Mouse (Mus musculus) liver, embryonic 11.5 days (tissue): ENCODE results near the gene Rpl26. TPM values are rescaled to one million over a fixed set of nuclear protein-coding genes. Genes with fewer than 3 reads are reported as not detected.
A peak's percentile ranks its signal among the peaks of the same experiment; 100 is the strongest.

ENCODE experiments used
- ATAC-seq: fragments of 200-750 bp; cut with Nextera tagmentation; replicated peaks from 2 replicates; pipeline ENCODE4 v1.8.0; 2017; ENCODE audit warnings: moderate number of reproducible peaks, mild to moderate bottlenecking, moderate TSS enrichment, moderate library complexity; ENCODE audit not compliant: low FRiP score
- DNase-seq: peaks from one replicate; pipeline ENCODE4 v3.0.0-alpha.2; 2017; ENCODE audit warnings: low spot score
- H3K27ac ChIP-seq: fragments of 300-500 bp; sonication (generic); 2 replicates; pipeline ENCODE4 v1.5.1; 2014; ENCODE audit warnings: mild to moderate bottlenecking, low read depth, low read length, control low read depth
- H3K27me3 ChIP-seq: fragments of 300-500 bp; sonication (generic); replicated peaks from 2 replicates; pipeline ENCODE4 v1.6.1; 2014; ENCODE audit warnings: low read length, mixed read lengths; ENCODE audit not compliant: control insufficient read depth, insufficient read depth
- H3K36me3 ChIP-seq: fragments of 300-500 bp; sonication (generic); 2 replicates; pipeline ENCODE4 v1.6.1; 2014; ENCODE audit warnings: mild to moderate bottlenecking, low read length, moderate library complexity, mixed read lengths; ENCODE audit not compliant: control insufficient read depth, insufficient read depth
- H3K4me1 ChIP-seq: fragments of 300-500 bp; sonication (generic); replicated peaks from 2 replicates; pipeline ENCODE4 v1.6.1; 2014; ENCODE audit warnings: low read length, mixed read lengths; ENCODE audit not compliant: control insufficient read depth, insufficient read depth
- H3K4me2 ChIP-seq: fragments of 300-500 bp; sonication (generic); 2 replicates; pipeline ENCODE4 v1.6.1; 2014; ENCODE audit warnings: mild to moderate bottlenecking, control low read depth, moderate library complexity
- H3K4me3 ChIP-seq: fragments of 300-500 bp; sonication (generic); 2 replicates; pipeline ENCODE4 v1.5.1; 2014; ENCODE audit warnings: low read depth, low read length, control low read depth
- H3K9ac ChIP-seq: fragments of 300-500 bp; sonication (generic); 2 replicates; pipeline ENCODE4 v1.6.1; 2014; ENCODE audit warnings: low read depth, low read length, control low read depth
- H3K9me3 ChIP-seq: fragments of 300-500 bp; sonication (generic); 2 replicates; pipeline ENCODE4 v1.6.1; 2016; ENCODE audit warnings: low read length, inconsistent platforms, mixed read lengths; ENCODE audit not compliant: control insufficient read depth
- WGBS: fragments of 180-500 bp; shearing (Covaris S2); extraction: QIAGEN DNeasy Blood & Tissue Kit; methylation state at CpG from one replicate; pipeline ENCODE4 v1.1.7; 2014; 5-methylcytosine and 5-hydroxymethylcytosine counted together
- polyA plus RNA-seq: library from polyadenylated mRNA; unstranded; fragments of >200 nt; fragmentation: Nextera tagmentation; extraction: Ambion mirVana; gene quantifications from 2 replicates; pipeline ENCODE4 v1.2.1, GENCODE M21; 2014

Rpl26 gene
- polyA plus RNA-seq, 1 experiment from 2014 or later = 1,388 TPM

GRCm38 (mm10) chr11:68908846-68909503 lies 7.6 kb downstream of the Rpl26 start:
- no peaks in the 10 kb centered on the region for H3K4me1 ChIP-seq
- H3K9me3 ChIP-seq = no peaks in the 10 kb centered on the region
- H3K27ac ChIP-seq = no peak overlapping the region
- H3K9ac ChIP-seq = no peak overlapping the region
- no peak overlapping the region for H3K4me3 ChIP-seq
- no peak overlapping the region for H3K4me2 ChIP-seq
- no peak for ATAC-seq
- H3K36me3 ChIP-seq = peaks cover 29% of the 10 kb centered on the region
- peaks cover 3% of the 10 kb centered on the region; the same call in 1 of the 2 replicates for H3K27me3 ChIP-seq
- WGBS = 63% methylated on average over 7 of the region's 7 CpGs
- DNase-seq = no peak

- DNase-seq = no peak
- Histone ChIP-seq H3K27ac (peak overlapping the region; percentile 9; the same call in 1 of the 2 replicates), H3K4me3 (no peak overlapping the region), H3K9me3 (no peaks in the 10 kb centered on the region), H3K4me2 (no peak overlapping the region), H3K9ac (no peak overlapping the region), H3K4me1 (no peaks in the 10 kb centered on the region), H3K27me3 (peaks cover 3% of the 10 kb centered on the region; the same call in 1 of the 2 replicates), H3K36me3 (peaks cover 4% of the 10 kb centered on the region; the same call in 1 of the 2 replicates)
- 35% methylated on average over 14 of the region's 14 CpGs for WGBS
- ATAC-seq = no peak
Observed at GRCm38 (mm10) chr11:68911531-68912177, 10.3 kb downstream of the Rpl26 start.

DNA sequence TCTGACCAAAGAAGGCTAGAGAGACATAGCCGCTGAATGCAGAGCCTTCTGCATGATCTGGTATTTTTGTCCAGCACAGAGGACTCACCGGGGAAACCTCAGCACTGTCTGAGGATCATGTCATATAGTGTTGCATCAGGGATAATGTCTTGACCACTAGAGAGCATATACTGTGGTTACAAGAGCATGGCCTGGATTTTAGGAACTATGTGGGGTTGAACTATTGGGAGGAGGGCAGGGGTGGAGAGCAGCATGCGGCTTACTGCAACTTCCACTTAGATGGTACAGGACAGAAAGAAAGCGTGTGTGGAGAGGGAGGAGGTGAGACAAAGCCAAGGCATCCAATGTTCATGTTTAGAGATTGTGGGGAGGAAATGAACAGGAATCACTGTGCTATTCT lies 13.2 kb downstream of the Rpl26 start:
- Histone ChIP-seq H3K9ac (no peak overlapping the region), H3K36me3 (no peaks in the 10 kb centered on the region), H3K4me1 (no peaks in the 10 kb centered on the region), H3K9me3 (no peaks in the 10 kb centered on the region), H3K4me2 (no peak overlapping the region), H3K27ac (no peak overlapping the region), H3K27me3 (peaks cover 3% of the 10 kb centered on the region; the same call in 1 of the 2 replicates), H3K4me3 (no peak overlapping the region)
- no peak for DNase-seq
- no peak for ATAC-seq
- WGBS = 86% methylated on average over 4 of the region's 4 CpGs

- Histone ChIP-seq H3K27ac (no peak overlapping the region), H3K4me3 (no peak overlapping the region), H3K27me3 (no peaks in the 10 kb centered on the region), H3K4me2 (no peak overlapping the region), H3K36me3 (no peaks in the 10 kb centered on the region), H3K9ac (no peak overlapping the region), H3K9me3 (no peaks in the 10 kb centered on the region), H3K4me1 (no peaks in the 10 kb centered on the region)
- WGBS = 66% methylated on average over 3 of the region's 3 CpGs
- DNase-seq (no peak), ATAC-seq (no peak)
Observed at GRCm38 (mm10) chr11:68923191-68923590, 21.8 kb downstream of the Rpl26 start.

DNA sequence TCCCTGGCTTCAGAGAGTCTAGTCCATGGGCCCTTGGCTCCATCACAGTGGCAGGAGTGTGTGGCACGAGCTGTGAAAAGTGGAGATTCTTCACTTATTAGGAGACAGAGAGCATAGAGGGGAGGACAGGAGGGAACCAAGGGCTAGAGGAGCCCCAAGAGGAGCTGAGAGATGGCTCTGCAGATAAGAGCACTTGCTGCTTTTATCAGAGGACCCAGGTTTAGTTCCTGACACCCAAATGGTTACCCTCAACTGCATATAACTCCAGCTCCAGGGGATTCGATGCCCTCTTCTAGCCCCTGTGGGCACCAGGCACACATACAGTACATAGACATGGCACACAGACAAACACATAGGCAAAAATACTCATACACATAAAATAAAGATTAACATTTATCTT lies 23.4 kb downstream of the Rpl26 start:
- Histone ChIP-seq H3K9ac (no peak overlapping the region), H3K4me1 (no peaks in the 10 kb centered on the region)
- 64% methylated on average over 2 of the region's 2 CpGs for WGBS

DNA sequence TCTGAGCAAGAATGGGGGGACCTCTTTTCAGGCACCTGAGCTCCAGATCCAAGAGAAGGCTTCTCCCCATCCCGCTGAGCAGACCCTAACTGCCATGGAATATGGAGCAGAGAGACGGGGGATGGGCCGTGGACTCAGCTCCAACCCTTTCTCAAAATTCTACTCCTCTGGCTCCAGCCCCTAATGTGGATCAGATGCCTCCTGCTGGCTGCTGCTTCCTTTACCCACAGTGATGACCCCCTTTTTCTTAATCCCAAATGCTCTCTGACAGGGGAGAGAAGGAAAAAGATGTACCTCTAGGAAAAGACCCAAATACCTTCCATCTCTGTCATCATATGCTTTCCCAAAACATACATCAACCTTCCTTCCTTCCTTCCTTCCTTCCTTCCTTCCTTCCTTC lies 25.6 kb downstream of the Rpl26 start, which contains the start of gene Odf4:
Gene Odf4, minus strand, starts transcription at position 101 of the 400 bp plus-strand sequence.
- no peaks in the 10 kb centered on the region for H3K9me3 ChIP-seq
- no peak for ATAC-seq
- H3K4me1 ChIP-seq = no peaks in the 10 kb centered on the region
- no peak within 1 kb of the TSS for H3K4me3 ChIP-seq
- H3K27me3 ChIP-seq = no peaks in the 10 kb centered on the region
- 79% methylated on average over 3 of the region's 3 CpGs for WGBS
- H3K36me3 ChIP-seq = no peaks in the 10 kb centered on the region
- no peak for DNase-seq
- H3K4me2 ChIP-seq = no peak within 1 kb of the TSS
- H3K9ac ChIP-seq = no peak within 1 kb of the TSS
- H3K27ac ChIP-seq = no peak within 1 kb of the TSS

More for the DNA sequence above, 23.4 kb downstream of the Rpl26 start:
- Histone ChIP-seq H3K27ac (no peak overlapping the region), H3K4me3 (no peak overlapping the region), H3K9me3 (no peaks in the 10 kb centered on the region), H3K27me3 (no peaks in the 10 kb centered on the region), H3K4me2 (no peak overlapping the region), H3K36me3 (no peaks in the 10 kb centered on the region)
- DNase-seq = no peak
- ATAC-seq = no peak

DNA sequence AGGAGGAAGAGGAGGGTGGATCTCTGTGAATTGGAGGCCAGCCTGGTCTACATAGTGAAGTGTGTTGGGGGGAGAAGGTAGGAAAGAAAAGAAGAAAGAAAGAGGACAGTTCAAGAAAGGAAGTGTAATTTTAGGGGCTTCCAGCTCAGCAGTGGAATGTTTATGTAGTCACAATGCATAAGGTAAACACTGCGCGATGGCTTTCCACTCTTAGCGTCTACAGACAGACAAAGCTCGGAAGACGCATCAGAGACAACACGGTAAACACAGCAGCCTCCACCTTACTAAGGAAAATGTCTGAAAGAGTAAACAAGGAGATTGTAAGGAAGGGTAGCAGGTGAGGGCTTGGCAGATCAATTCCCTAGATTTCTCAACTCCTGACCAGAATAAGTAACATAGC lies 28.6 kb downstream of the Rpl26 start:
- WGBS = 60% methylated on average over 6 of the region's 6 CpGs
- H3K4me1 ChIP-seq = no peaks in the 10 kb centered on the region
- H3K4me2 ChIP-seq = no peak overlapping the region
- ATAC-seq (no peak), DNase-seq (no peak)
- H3K4me3 ChIP-seq = no peak overlapping the region
- H3K27ac ChIP-seq = no peak overlapping the region
- no peak overlapping the region for H3K9ac ChIP-seq
- no peaks in the 10 kb centered on the region for H3K36me3 ChIP-seq
- H3K9me3 ChIP-seq = no peaks in the 10 kb centered on the region
- no peaks in the 10 kb centered on the region for H3K27me3 ChIP-seq

GRCm38 (mm10) chr11:68933885-68934507 lies 32.6 kb downstream of the Rpl26 start:
- ATAC-seq = no peak

More at GRCm38 (mm10) chr11:68933885-68934507, 32.6 kb downstream of the Rpl26 start:
- no peak overlapping the region for H3K4me3 ChIP-seq
- H3K9ac ChIP-seq = no peak overlapping the region
- no peak overlapping the region for H3K4me2 ChIP-seq
- H3K27me3 ChIP-seq = no peaks in the 10 kb centered on the region
- no peak for DNase-seq
- no peaks in the 10 kb centered on the region for H3K4me1 ChIP-seq
- WGBS = 81% methylated on average over 5 of the region's 5 CpGs
- H3K36me3 ChIP-seq = no peaks in the 10 kb centered on the region
- H3K9me3 ChIP-seq = no peaks in the 10 kb centered on the region
- H3K27ac ChIP-seq = no peak overlapping the region
